Mouse (Mus musculus) stomach, postnatal 0 days (tissue): ENCODE data around the gene Tsr1. TPM values are rescaled to one million over a fixed set of nuclear protein-coding genes. Genes with fewer than 3 reads are reported as not detected.

Source experiments
- ATAC-seq: fragments of 200-750 bp; cut with Nextera tagmentation; 2 replicates; pipeline ENCODE4 v1.8.0; 2017; ENCODE audit not compliant: low FRiP score, low TSS enrichment
- DNase-seq: peaks from one replicate; pipeline ENCODE4 v3.0.0-alpha.2; 2016; ENCODE audit warnings: low spot score
- H3K27ac ChIP-seq: fragments of 300-500 bp; sonication (generic); replicated peaks from 2 replicates; pipeline ENCODE4 v1.5.1; 2014; ENCODE audit warnings: mild to moderate bottlenecking, control low read depth
- H3K27me3 ChIP-seq: fragments of 300-500 bp; sonication (generic); 2 replicates; pipeline ENCODE4 v1.6.1; 2014; ENCODE audit warnings: low read length; ENCODE audit not compliant: control insufficient read depth, insufficient read depth
- H3K36me3 ChIP-seq: fragments of 300-500 bp; sonication (generic); 2 replicates; pipeline ENCODE4 v1.6.1; 2014; ENCODE audit warnings: low read length, mixed read lengths; ENCODE audit not compliant: control insufficient read depth, insufficient read depth
- H3K4me1 ChIP-seq: fragments of 300-500 bp; sonication (generic); replicated peaks from 2 replicates; pipeline ENCODE4 v1.6.1; 2014; ENCODE audit warnings: antibody characterized with exemption; ENCODE audit not compliant: control insufficient read depth, insufficient read depth
- H3K4me2 ChIP-seq: fragments of 300-500 bp; sonication (generic); replicated peaks from 2 replicates; pipeline ENCODE4 v1.6.1; 2014; ENCODE audit warnings: low read depth, mild to moderate bottlenecking, control low read depth, moderate library complexity
- H3K4me3 ChIP-seq: fragments of 300-500 bp; sonication (generic); 2 replicates; pipeline ENCODE4 v1.5.1; 2014; ENCODE audit warnings: low read depth, low read length, control low read depth
- H3K9ac ChIP-seq: fragments of 300-500 bp; sonication (generic); 2 replicates; pipeline ENCODE4 v1.6.1; 2014; ENCODE audit warnings: mild to moderate bottlenecking, low read length, control low read depth, mixed read lengths
- H3K9me3 ChIP-seq: fragments of 300-500 bp; sonication (generic); 2 replicates; pipeline ENCODE4 v1.6.1; 2016; ENCODE audit warnings: low read length; ENCODE audit not compliant: control insufficient read depth
- CTCF ChIP-seq: IDR thresholded peaks from 2 replicates; pipeline ENCODE4 v1.5.1; 2016; ENCODE audit warnings: antibody characterized with exemption, low read depth, mild to moderate bottlenecking, moderate library complexity
- EP300 ChIP-seq: optimal IDR thresholded peaks from 2 replicates; pipeline ENCODE3; 2016; ENCODE audit warnings: antibody characterized with exemption
- WGBS: fragments of 180-500 bp; shearing (Covaris S2); extraction: QIAGEN DNeasy Blood & Tissue Kit; methylation state at CpG from one replicate; pipeline ENCODE4 v1.1.7; 2014; 5-methylcytosine and 5-hydroxymethylcytosine counted together
- polyA plus RNA-seq: library from polyadenylated mRNA; unstranded; fragments of >200 nt; fragmentation: Nextera tagmentation; extraction: Ambion mirVana; gene quantifications from 2 replicates; pipeline ENCODE4 v1.2.1, GENCODE M21; 2015

Tsr1 gene
- polyA plus RNA-seq, 1 experiment from 2014 or later: 22.5 TPM

DNA sequence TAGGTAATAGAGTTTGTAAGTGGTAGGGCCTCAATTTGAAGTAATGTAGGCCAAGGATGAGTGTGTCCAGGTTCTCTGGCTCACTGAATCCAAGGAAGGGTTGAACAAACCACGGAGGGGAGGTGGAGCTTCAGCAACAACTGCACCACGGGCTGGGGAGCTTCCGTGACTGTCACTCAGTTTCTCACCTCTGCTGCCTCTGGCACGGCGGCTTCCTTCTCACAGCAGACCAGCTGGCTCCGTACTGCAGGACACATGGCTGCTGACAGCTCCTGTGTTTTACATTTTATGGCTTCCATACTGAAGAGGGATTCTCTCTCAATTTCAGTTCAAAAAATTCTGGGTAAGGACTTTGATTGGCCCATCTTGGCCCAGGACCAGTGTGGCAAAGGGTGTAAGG, 21.4 kb downstream of the Tsr1 start:
- Histone ChIP-seq H3K27me3 (no peaks in the 10 kb centered on the region), H3K36me3 (peaks cover 4% of the 10 kb centered on the region; the same call in 1 of the 2 replicates), H3K4me3 (no peak overlapping the region), H3K27ac (no peak overlapping the region), H3K4me1 (no peaks in the 10 kb centered on the region; the same call in 1 of the 2 replicates), H3K9ac (no peak overlapping the region), H3K4me2 (no peak overlapping the region), H3K9me3 (no peaks in the 10 kb centered on the region)
- TF ChIP-seq CTCF (no peak), EP300 (no peak)
- ATAC-seq (no peak), DNase-seq (no peak)
- 70% methylated on average over 6 of the region's 6 CpGs for WGBS

DNA sequence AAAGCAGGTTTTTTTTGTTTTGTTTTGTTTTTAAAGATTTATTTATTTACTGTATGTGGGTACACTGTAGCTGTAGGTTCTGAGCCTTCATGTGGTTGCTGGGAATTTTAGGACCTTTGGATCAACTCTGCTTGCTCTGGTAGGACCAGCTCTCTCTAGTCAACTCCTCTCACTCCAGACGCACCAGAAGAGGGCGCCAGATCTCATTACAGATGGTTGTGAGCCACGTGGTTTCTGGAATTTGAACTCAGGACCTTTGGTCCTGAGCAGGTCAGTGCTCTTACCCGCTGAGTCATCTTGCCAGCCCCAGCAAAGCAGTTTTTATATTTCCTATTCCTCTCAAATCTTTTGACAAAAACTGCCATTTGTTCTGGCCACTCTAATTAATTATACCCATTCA, 26.3 kb downstream of the Tsr1 start:
- Histone ChIP-seq H3K36me3 (peaks cover 2% of the 10 kb centered on the region; the same call in 1 of the 2 replicates), H3K27me3 (no peaks in the 10 kb centered on the region), H3K4me1 (no peaks in the 10 kb centered on the region), H3K4me3 (no peak overlapping the region), H3K4me2 (no peak overlapping the region), H3K9me3 (no peaks in the 10 kb centered on the region), H3K9ac (no peak overlapping the region), H3K27ac (no peak overlapping the region)
- ATAC-seq: no peak
- DNase-seq: peak; percentile 59
- WGBS: 61% methylated on average over 4 of the region's 4 CpGs
- peak; percentile 67 for TF ChIP-seq CTCF
- TF ChIP-seq EP300: no peak

DNA sequence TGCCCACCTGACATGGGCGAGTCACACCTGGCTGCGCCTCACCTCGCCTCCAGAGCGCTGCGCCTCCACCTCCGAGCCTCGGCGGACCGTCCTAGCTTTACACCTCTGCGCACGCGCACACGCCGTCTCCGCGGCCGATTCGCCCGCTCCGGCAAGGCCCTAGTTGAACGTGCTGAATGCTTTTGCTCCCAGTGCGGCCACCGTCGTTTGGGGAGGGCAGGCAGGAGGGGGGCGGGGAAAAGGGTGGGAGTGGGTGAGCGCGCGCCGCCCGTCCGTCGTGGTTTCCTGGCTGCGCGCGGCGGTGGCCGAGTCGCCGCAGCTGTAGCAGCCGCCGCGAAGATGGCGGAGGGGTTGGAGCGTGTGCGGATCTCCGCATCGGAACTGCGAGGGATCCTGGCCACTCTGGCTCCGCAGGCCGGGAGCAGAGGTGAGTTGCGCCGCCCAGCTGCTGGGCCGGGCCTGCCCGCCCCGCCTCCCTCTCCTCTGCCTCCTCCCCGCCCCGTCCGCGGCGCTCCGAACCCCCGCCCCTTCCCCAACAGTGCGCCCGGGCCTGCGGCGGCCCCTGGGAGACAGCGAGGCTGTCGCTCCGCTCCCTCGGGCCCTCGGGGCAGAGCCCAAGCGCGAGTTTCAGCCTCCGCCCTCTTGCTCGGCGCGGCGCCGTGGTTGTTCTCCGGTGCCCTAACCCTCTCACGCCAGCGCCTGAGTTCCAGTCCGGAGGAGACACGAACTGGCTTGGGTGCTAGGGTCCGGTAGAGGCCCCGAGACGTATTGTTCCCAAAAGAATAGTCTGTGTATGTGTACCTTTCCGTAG, 27.9 kb downstream of the Tsr1 start, which contains the start of the genes Smg6 and Srr:
Smg6 (plus strand) TSS at position 247 of the 811 bp plus-strand sequence.
Srr (minus strand) TSS at position 372 of the 811 bp plus-strand sequence.
- H3K36me3 ChIP-seq: 0 out of 2 replicates have a peak, but pooled peaks cover 2% of the 10 kb centered on the region
- H3K9me3 ChIP-seq: no peaks in the 10 kb centered on the region
- ATAC-seq (peak; percentile 93), DNase-seq (peak; percentile 99)
- H3K27me3 ChIP-seq: no peaks in the 10 kb centered on the region
- TF ChIP-seq EP300: no peak
- peak within 1 kb of the TSS; percentile 93 for H3K4me3 ChIP-seq
- peak within 1 kb of the TSS; percentile 98 for H3K27ac ChIP-seq
- peak within 1 kb of the TSS; percentile 93 for H3K9ac ChIP-seq
- under 1% methylated on average over 72 of the region's 88 CpGs for WGBS
- H3K4me2 ChIP-seq: peak within 1 kb of the TSS; percentile 66
- no peaks in the 10 kb centered on the region for H3K4me1 ChIP-seq

DNA sequence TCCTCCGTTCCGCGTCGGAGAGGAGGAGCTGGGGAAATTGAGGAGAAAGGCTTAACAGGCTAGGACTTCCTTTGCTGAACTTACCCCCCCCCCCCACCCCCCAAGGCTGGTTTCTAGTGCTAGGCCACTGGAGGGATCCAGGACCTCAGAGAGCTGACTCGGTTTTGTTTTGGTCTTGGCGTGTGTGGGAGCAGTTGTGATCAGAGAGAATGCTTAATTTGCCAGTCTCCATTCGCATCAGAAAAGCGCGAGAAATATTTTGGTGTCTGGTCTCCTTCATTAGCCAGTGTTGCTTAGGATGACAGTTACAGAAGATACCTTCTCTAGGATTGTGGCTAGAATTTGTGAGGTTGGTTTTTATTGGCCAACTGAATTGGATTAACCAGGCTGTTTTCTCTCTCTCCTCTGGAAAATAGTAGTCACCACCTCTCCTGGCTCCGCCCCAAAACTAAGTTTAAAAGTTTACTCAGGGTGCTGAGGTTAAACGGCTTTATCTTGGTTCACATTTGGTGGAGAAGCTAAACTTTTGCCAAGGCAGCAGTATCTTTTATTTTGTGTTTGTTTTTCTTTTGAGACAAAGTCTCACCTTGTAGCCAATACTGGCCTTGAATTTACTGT, 28.6 kb downstream of the Tsr1 start:
- DNase-seq (peak; percentile 69), ATAC-seq (peak; percentile 38)
- no peaks in the 10 kb centered on the region for H3K4me1 ChIP-seq
- 0 out of 2 replicates have a peak, but pooled peaks cover 2% of the 10 kb centered on the region for H3K36me3 ChIP-seq
- no peak for TF ChIP-seq EP300
- TF ChIP-seq CTCF: no peak
- peak overlapping the region; percentile 93 for H3K4me3 ChIP-seq
- no peaks in the 10 kb centered on the region for H3K27me3 ChIP-seq
- peak overlapping the region; percentile 93 for H3K9ac ChIP-seq
- H3K4me2 ChIP-seq: peak overlapping the region; percentile 66
- peak overlapping the region; percentile 98 for H3K27ac ChIP-seq
- no peaks in the 10 kb centered on the region for H3K9me3 ChIP-seq
- 4% methylated on average over 11 of the region's 11 CpGs for WGBS

DNA sequence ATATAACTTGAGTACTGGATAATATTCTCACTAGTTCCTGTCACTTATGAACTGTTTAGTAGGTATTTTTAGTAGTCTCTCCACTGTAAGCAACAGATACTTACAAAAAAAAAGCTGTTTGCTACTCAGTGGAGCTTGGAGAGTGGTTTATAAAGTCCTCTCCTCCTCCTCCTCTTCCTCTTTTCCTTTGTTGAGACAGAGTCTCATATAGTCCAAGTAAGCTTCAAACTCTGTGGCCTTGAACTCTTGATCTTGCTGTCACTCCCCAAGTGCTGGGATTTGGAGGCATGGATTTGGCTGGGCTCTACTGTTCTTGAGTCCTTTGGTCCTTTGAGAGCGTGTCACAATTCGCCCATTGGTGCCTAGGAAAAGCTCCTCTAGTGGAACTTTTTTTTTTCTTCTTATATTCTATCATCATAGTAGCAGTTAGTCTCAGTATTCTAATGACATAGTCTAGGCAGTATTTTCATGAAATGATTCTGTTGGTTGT, 29.4 kb downstream of the Tsr1 start:
- Histone ChIP-seq H3K4me1 (no peaks in the 10 kb centered on the region), H3K27ac (no peak overlapping the region), H3K36me3 (peaks cover 5% of the 10 kb centered on the region; the same call in 1 of the 2 replicates), H3K4me3 (peak overlapping the region; percentile 93; the same call in 1 of the 2 replicates), H3K27me3 (no peaks in the 10 kb centered on the region), H3K9me3 (no peaks in the 10 kb centered on the region), H3K4me2 (peak overlapping the region; percentile 66), H3K9ac (no peak overlapping the region)
- DNase-seq (no peak), ATAC-seq (no peak)
- WGBS: 79% methylated on average over 2 of the region's 2 CpGs
- TF ChIP-seq EP300: no peak
- TF ChIP-seq CTCF: no peak
